Mouse (Mus musculus) forebrain, embryonic 12.5 days (tissue): ENCODE data around the gene Tsc22d1. TPM values are rescaled to one million over a fixed set of nuclear protein-coding genes. Genes with fewer than 3 reads are reported as not detected.

Experiments
- ATAC-seq: fragments of 200-750 bp; cut with Nextera tagmentation; 2 replicates; pipeline ENCODE4 v1.8.0; 2017; ENCODE audit warnings: moderate TSS enrichment; ENCODE audit not compliant: low FRiP score
- H3K27ac ChIP-seq: fragments of 300-500 bp; sonication (generic); 2 replicates; pipeline ENCODE4 v1.5.1; 2016; ENCODE audit warnings: mild to moderate bottlenecking
- H3K27me3 ChIP-seq: fragments of 300-500 bp; sonication (generic); 2 replicates; pipeline ENCODE4 v1.6.1; 2016; ENCODE audit warnings: mild to moderate bottlenecking
- H3K36me3 ChIP-seq: fragments of 300-500 bp; sonication (generic); replicated peaks from 2 replicates; pipeline ENCODE4 v1.6.1; 2016; ENCODE audit warnings: mild to moderate bottlenecking
- H3K4me1 ChIP-seq: fragments of 300-500 bp; sonication (generic); 2 replicates; pipeline ENCODE4 v1.6.1; 2016
- H3K4me2 ChIP-seq: fragments of 300-500 bp; sonication (generic); 2 replicates; pipeline ENCODE4 v1.6.1; 2016; ENCODE audit warnings: mild to moderate bottlenecking, moderate library complexity
- H3K4me3 ChIP-seq: fragments of 300-500 bp; sonication (generic); replicated peaks from 2 replicates; pipeline ENCODE4 v1.5.1; 2016; ENCODE audit warnings: mild to moderate bottlenecking
- H3K9ac ChIP-seq: fragments of 300-500 bp; sonication (generic); 2 replicates; pipeline ENCODE4 v1.6.1; 2016; ENCODE audit warnings: mild to moderate bottlenecking
- H3K9me3 ChIP-seq: fragments of 300-500 bp; sonication (generic); 2 replicates; pipeline ENCODE4 v1.6.1; 2016
- WGBS: fragments of 180-500 bp; shearing (Covaris S2); methylation state at CpG from one replicate; pipeline ENCODE4 v1.1.7; 2016; 5-methylcytosine and 5-hydroxymethylcytosine counted together
- polyA plus RNA-seq: library from polyadenylated mRNA; unstranded; fragments of >200 nt; fragmentation: Nextera tagmentation; extraction: Ambion mirVana; gene quantifications from 2 replicates; pipeline ENCODE4 v1.2.1, GENCODE M21; 2016

Tsc22d1 gene
- polyA plus RNA-seq, 1 experiment from 2014 or later, result 460 TPM

DNA sequence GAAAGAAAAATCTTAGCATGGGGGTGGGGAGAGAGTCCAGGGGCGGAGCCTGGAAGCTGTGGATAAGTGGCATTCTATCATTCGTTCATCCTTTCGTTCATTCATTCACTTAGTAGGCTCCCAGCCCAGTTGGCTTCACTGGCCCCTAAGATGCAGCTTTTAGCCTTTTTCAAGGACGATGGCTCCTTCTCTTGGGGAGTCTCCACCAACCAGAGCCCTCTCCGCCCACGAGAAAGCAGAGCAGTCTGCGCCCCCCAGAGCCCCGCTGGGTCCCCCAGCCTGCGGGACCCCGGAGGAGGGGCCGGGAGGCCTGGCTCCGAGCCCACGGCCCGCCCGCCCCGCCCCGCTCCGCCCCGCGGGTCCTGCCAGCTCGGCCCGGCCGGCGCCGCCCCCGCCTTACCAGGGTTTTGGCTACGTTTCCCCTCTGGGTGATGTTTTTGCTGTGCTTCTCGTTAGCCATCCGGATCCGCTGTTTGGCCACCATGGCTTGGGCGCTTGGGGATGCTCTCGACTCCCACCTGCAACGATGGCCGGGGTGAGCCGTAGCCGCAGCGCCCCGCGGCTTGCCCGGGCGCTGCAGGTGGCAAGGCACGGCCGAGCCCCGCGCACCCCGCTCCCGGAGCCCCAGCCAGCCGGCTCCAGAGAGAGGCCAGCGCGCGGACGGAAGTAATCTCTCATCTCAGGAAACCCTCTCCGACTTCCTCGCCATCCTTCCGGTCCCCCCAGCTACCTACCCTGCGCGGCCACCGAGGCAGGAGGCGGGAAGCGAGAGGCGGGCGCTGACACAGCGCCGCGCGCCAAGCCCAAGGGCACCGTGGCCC lies 141.5 kb downstream of the Tsc22d1 start:
- peak; percentile 81 for ATAC-seq
- Histone ChIP-seq H3K36me3 (no peaks in the 10 kb centered on the region), H3K9ac (peak overlapping the region; percentile 82), H3K4me2 (peak overlapping the region; percentile 85), H3K4me3 (peak overlapping the region; percentile 73), H3K27me3 (peaks cover 19% of the 10 kb centered on the region; the same call in 1 of the 2 replicates), H3K27ac (peak overlapping the region; percentile 69), H3K4me1 (peaks cover 22% of the 10 kb centered on the region), H3K9me3 (no peaks in the 10 kb centered on the region)
- WGBS, result under 1% methylated on average over 65 of the region's 67 CpGs

DNA sequence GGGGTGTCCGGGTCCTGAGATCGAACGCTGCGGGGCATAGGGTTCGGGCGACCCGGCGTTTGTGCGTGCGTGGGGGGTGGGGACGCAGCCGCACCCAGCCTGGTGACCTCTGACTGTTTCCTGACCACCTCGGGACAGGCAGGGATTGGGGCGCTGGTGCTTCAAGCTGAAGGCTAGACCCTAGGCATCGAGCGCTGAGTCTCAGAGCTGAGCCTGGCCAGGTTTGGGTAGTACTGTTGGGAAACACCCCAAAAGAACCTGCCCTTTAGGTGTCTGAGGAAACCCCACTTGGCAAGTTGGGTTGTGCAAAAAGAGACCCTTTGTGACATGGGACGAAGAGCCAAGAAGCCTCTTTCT lies 142.1 kb downstream of the Tsc22d1 start, which contains the start of gene Serp2:
Gene Serp2, minus strand, starts transcription at position 38 of the 357 bp plus-strand sequence.
- Histone ChIP-seq H3K36me3 (no peaks in the 10 kb centered on the region), H3K9ac (peak within 1 kb of the TSS; percentile 82), H3K27ac (peak within 1 kb of the TSS; percentile 69), H3K4me2 (peak within 1 kb of the TSS; percentile 85), H3K4me1 (peaks cover 22% of the 10 kb centered on the region), H3K4me3 (peak within 1 kb of the TSS; percentile 73), H3K9me3 (no peaks in the 10 kb centered on the region), H3K27me3 (peaks cover 19% of the 10 kb centered on the region; the same call in 1 of the 2 replicates)
- 9% methylated on average over 17 of the region's 17 CpGs for WGBS
- no peak for ATAC-seq

Other genes with a start within 250 kb of the Tsc22d1 start
- gene Serp2, start 141.9 kb downstream of the Tsc22d1 start, polyA plus RNA-seq, result 43.4 and 45.3 TPM in 2 replicates